Mouse (Mus musculus) cortical plate, adult 2 months (tissue): ENCODE data around the gene Lca5.

Experiments used
- CTCF ChIP-seq: fragments of 200-500 bp; IDR thresholded peaks from 2 replicates; pipeline ENCODE4 v1.5.1; 2011; ENCODE audit warnings: mild to moderate bottlenecking, control low read depth, low read length; ENCODE audit not compliant: insufficient read depth; ENCODE audit errors: extremely low read depth
- POLR2A ChIP-seq: fragments of 200-500 bp; IDR thresholded peaks from 2 replicates; pipeline ENCODE4 v1.6.1; 2011; ENCODE audit warnings: mild to moderate bottlenecking, low read length, control low read depth; ENCODE audit not compliant: insufficient read depth; ENCODE audit errors: extremely low read depth

GRCm38 (mm10) chr9:83395456-83395855, 45.5 kb downstream of the Lca5 start:
- no peak for TF ChIP-seq POLR2A
- TF ChIP-seq CTCF: no peak
